Mouse (Mus musculus): ENCODE data around the gene Mad2l1bp. TPM values are rescaled to one million over a fixed set of nuclear protein-coding genes. Genes with fewer than 3 reads are reported as not detected.

Gene Mad2l1bp
- polyA plus RNA-seq (2015; fragmentation: Nextera tagmentation; extraction: Ambion mirVana), result 30.9 and 31.9 TPM in 2 replicates

- no peaks in the 10 kb centered on the region for H3K27me3 ChIP-seq
- H3K4me2 ChIP-seq, result peak within 1 kb of the TSS; percentile 96
- H3K27ac ChIP-seq, result no peak within 1 kb of the TSS
- H3K9me3 ChIP-seq (replicated peaks), result no peaks in the 10 kb centered on the region
- peak; percentile 95 for ATAC-seq
- H3K36me3 ChIP-seq (ENCODE audit: poor library complexity, severe bottlenecking), result peaks cover 17% of the 10 kb centered on the region
- H3K4me1 ChIP-seq, result peaks cover 18% of the 10 kb centered on the region
- peak within 1 kb of the TSS; percentile 63 for H3K4me3 ChIP-seq
- H3K9ac ChIP-seq, result peak within 1 kb of the TSS; percentile 79
- 9% methylated on average over 33 of the region's 33 CpGs for whole genome bisulfite sequencing
Observed at GRCm38 (mm10) chr17:46152847-46153782, at the start of gene Mad2l1bp. TSS of gene Mad2l1bp (minus strand) at chr17:46153553.

- WGBS, result under 1% methylated on average over 20 of the region's 20 CpGs
- Histone ChIP-seq H3K4me1 (peaks cover 40% of the 10 kb centered on the region), H3K9ac (peak overlapping the region; percentile 89), H3K9me3 (replicated peaks) (no peaks in the 10 kb centered on the region), H3K27ac (peak overlapping the region; percentile 69), H3K4me2 (peak overlapping the region; percentile 79), H3K36me3 (ENCODE audit: poor library complexity, severe bottlenecking) (peaks cover 41% of the 10 kb centered on the region), H3K27me3 (no peaks in the 10 kb centered on the region), H3K4me3 (peak overlapping the region; percentile 79)
- ATAC-seq, result no peak
Observed at GRCm38 (mm10) chr17:46203078-46203477, 49.7 kb upstream of the Mad2l1bp start.

- Histone ChIP-seq H3K9me3 (replicated peaks) (no peaks in the 10 kb centered on the region), H3K36me3 (ENCODE audit: poor library complexity, severe bottlenecking) (peaks cover 41% of the 10 kb centered on the region), H3K4me2 (peak within 1 kb of the TSS; percentile 79), H3K9ac (peak within 1 kb of the TSS; percentile 89), H3K27ac (peak within 1 kb of the TSS; percentile 85), H3K4me3 (peak within 1 kb of the TSS; percentile 79), H3K27me3 (no peaks in the 10 kb centered on the region), H3K4me1 (peaks cover 40% of the 10 kb centered on the region)
- ATAC-seq, result peak; percentile 97
- under 1% methylated on average over 65 of the region's 66 CpGs for WGBS
Observed at GRCm38 (mm10) chr17:46202421-46203071, 49.2 kb upstream of the Mad2l1bp start, which contains the start of the genes Polh and Xpo5. TSS of gene Polh (minus strand) at chr17:46202645. TSS of gene Xpo5 (plus strand) at chr17:46202782.

GRCm38 (mm10) chr17:46201151-46201550 lies 47.8 kb upstream of the Mad2l1bp start:
- no peaks in the 10 kb centered on the region for H3K9me3 ChIP-seq (replicated peaks)
- peaks cover 41% of the 10 kb centered on the region for H3K36me3 ChIP-seq (ENCODE audit: poor library complexity, severe bottlenecking)
- peak overlapping the region; percentile 79 for H3K4me3 ChIP-seq
- H3K4me2 ChIP-seq, result peak overlapping the region; percentile 79
- peak overlapping the region; percentile 89 for H3K9ac ChIP-seq
- 64% methylated on average over 6 of the region's 6 CpGs for WGBS
- no peak for ATAC-seq
- no peak overlapping the region for H3K27ac ChIP-seq
- peaks cover 40% of the 10 kb centered on the region for H3K4me1 ChIP-seq
- H3K27me3 ChIP-seq, result no peaks in the 10 kb centered on the region

GRCm38 (mm10) chr17:46188829-46189228 lies 35.5 kb upstream of the Mad2l1bp start:
- no peaks in the 10 kb centered on the region for H3K4me1 ChIP-seq
- H3K9ac ChIP-seq, result no peak overlapping the region
- no peak overlapping the region for H3K4me3 ChIP-seq
- H3K27me3 ChIP-seq, result no peaks in the 10 kb centered on the region
- no peak overlapping the region for H3K4me2 ChIP-seq
- H3K27ac ChIP-seq, result no peak overlapping the region
- no peak for ATAC-seq
- no peaks in the 10 kb centered on the region for H3K9me3 ChIP-seq (replicated peaks)
- WGBS, result 96% methylated on average over 2 of the region's 2 CpGs
- peaks cover 93% of the 10 kb centered on the region for H3K36me3 ChIP-seq (ENCODE audit: poor library complexity, severe bottlenecking)

GRCm38 (mm10) chr17:46182273-46182672 lies 28.9 kb upstream of the Mad2l1bp start:
- H3K4me2 ChIP-seq, result no peak overlapping the region
- 85% methylated on average over 4 of the region's 4 CpGs for WGBS

GRCm38 (mm10) chr17:46170538-46170937 lies 17.2 kb upstream of the Mad2l1bp start:
- WGBS, result 72% methylated on average over 3 of the region's 3 CpGs
- Histone ChIP-seq H3K4me1 (no peaks in the 10 kb centered on the region), H3K4me3 (no peak overlapping the region), H3K4me2 (no peak overlapping the region), H3K27me3 (no peaks in the 10 kb centered on the region), H3K36me3 (ENCODE audit: poor library complexity, severe bottlenecking) (peaks cover 87% of the 10 kb centered on the region), H3K9me3 (replicated peaks) (no peaks in the 10 kb centered on the region), H3K9ac (no peak overlapping the region), H3K27ac (no peak overlapping the region)
- ATAC-seq, result 0 out of 2 replicates have a peak, but pooled peaks have one; percentile 45

More at GRCm38 (mm10) chr17:46182273-46182672, 28.9 kb upstream of the Mad2l1bp start:
- H3K9me3 ChIP-seq (replicated peaks), result no peaks in the 10 kb centered on the region
- H3K27me3 ChIP-seq, result no peaks in the 10 kb centered on the region
- H3K9ac ChIP-seq, result no peak overlapping the region
- no peaks in the 10 kb centered on the region for H3K4me1 ChIP-seq
- peaks cover 94% of the 10 kb centered on the region for H3K36me3 ChIP-seq (ENCODE audit: poor library complexity, severe bottlenecking)
- no peak overlapping the region for H3K4me3 ChIP-seq
- no peak for ATAC-seq
- H3K27ac ChIP-seq, result no peak overlapping the region

GRCm38 (mm10) chr17:46168768-46169167 lies 15.4 kb upstream of the Mad2l1bp start:
- no peak overlapping the region for H3K4me3 ChIP-seq
- no peak overlapping the region for H3K27ac ChIP-seq
- no peaks in the 10 kb centered on the region for H3K4me1 ChIP-seq
- ATAC-seq, result no peak
- peaks cover 94% of the 10 kb centered on the region for H3K36me3 ChIP-seq (ENCODE audit: poor library complexity, severe bottlenecking)
- WGBS, result 93% methylated on average over 5 of the region's 5 CpGs
- H3K9ac ChIP-seq, result 0 out of 2 replicates have a peak overlapping the region, but pooled peaks have one; percentile 16
- no peaks in the 10 kb centered on the region for H3K27me3 ChIP-seq
- no peak overlapping the region for H3K4me2 ChIP-seq
- H3K9me3 ChIP-seq (replicated peaks), result no peaks in the 10 kb centered on the region

GRCm38 (mm10) chr17:46168318-46168717 lies 15.0 kb upstream of the Mad2l1bp start:
- ATAC-seq, result no peak
- peaks cover under 1% of the 10 kb centered on the region; the same call in 1 of the 2 replicates for H3K4me1 ChIP-seq
- H3K9me3 ChIP-seq (replicated peaks), result no peaks in the 10 kb centered on the region
- peaks cover 96% of the 10 kb centered on the region for H3K36me3 ChIP-seq (ENCODE audit: poor library complexity, severe bottlenecking)
- WGBS, result 67% methylated on average over 5 of the region's 5 CpGs
- no peak overlapping the region for H3K4me2 ChIP-seq
- no peaks in the 10 kb centered on the region for H3K27me3 ChIP-seq
- H3K4me3 ChIP-seq, result no peak overlapping the region
- no peak overlapping the region for H3K9ac ChIP-seq
- H3K27ac ChIP-seq, result no peak overlapping the region

GRCm38 (mm10) chr17:46167014-46167413 lies 13.7 kb upstream of the Mad2l1bp start:
- Histone ChIP-seq H3K27ac (no peak overlapping the region), H3K4me3 (no peak overlapping the region), H3K9ac (no peak overlapping the region), H3K27me3 (no peaks in the 10 kb centered on the region), H3K4me2 (no peak overlapping the region), H3K9me3 (replicated peaks) (no peaks in the 10 kb centered on the region), H3K36me3 (ENCODE audit: poor library complexity, severe bottlenecking) (peaks cover 86% of the 10 kb centered on the region), H3K4me1 (peaks cover 14% of the 10 kb centered on the region)
- 88% methylated on average over 11 of the region's 11 CpGs for WGBS
- ATAC-seq, result no peak

- Histone ChIP-seq H3K36me3 (ENCODE audit: poor library complexity, severe bottlenecking) (peaks cover 82% of the 10 kb centered on the region), H3K4me2 (no peak overlapping the region), H3K4me1 (peaks cover 21% of the 10 kb centered on the region), H3K9me3 (replicated peaks) (no peaks in the 10 kb centered on the region), H3K4me3 (no peak overlapping the region), H3K27me3 (no peaks in the 10 kb centered on the region), H3K9ac (no peak overlapping the region), H3K27ac (no peak overlapping the region)
- WGBS, result 82% methylated on average over 5 of the region's 5 CpGs
- no peak for ATAC-seq
Observed at GRCm38 (mm10) chr17:46166270-46166669, 12.9 kb upstream of the Mad2l1bp start.

GRCm38 (mm10) chr17:46165460-46165859 lies 12.1 kb upstream of the Mad2l1bp start:
- no peak for ATAC-seq
- H3K27me3 ChIP-seq, result no peaks in the 10 kb centered on the region
- H3K4me3 ChIP-seq, result no peak overlapping the region
- H3K4me1 ChIP-seq, result peaks cover 21% of the 10 kb centered on the region
- no peak overlapping the region for H3K27ac ChIP-seq
- H3K4me2 ChIP-seq, result no peak overlapping the region
- peaks cover 74% of the 10 kb centered on the region for H3K36me3 ChIP-seq (ENCODE audit: poor library complexity, severe bottlenecking)
- 90% methylated on average over 12 of the region's 12 CpGs for WGBS
- H3K9ac ChIP-seq, result no peak overlapping the region
- H3K9me3 ChIP-seq (replicated peaks), result no peaks in the 10 kb centered on the region
